Mouse (Mus musculus): ENCODE data around the gene Kcnd1. TPM values are rescaled to one million over a fixed set of nuclear protein-coding genes. Genes with fewer than 3 reads are reported as not detected.
A peak's percentile ranks its signal among the peaks of the same experiment; 100 is the strongest.

Kcnd1 gene
- polyA plus RNA-seq, 1 experiment from 2014 or later: 0.19 TPM

DNA sequence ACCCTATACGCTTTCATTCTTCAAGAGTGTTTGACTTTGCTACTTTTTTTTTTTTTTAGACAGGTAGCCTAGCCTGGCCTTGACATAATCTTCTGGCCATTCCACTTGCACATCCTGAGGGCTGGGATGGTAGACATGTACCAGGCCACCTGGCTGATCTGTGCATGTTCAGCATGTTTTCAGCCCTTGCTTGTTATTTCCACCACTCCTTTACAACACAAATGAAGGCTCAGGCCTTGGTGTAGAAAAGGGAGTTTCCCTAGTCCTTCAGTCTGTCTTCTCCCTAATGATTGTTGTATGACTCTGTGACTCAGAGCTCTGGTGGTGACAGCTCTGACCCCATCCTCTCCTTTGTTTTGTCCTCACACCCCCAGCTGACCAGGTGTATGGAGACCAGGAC, 45.1 kb downstream of the Kcnd1 start:
- no peak overlapping the region for H3K4me3 ChIP-seq (ENCODE audit: low read depth, low read length)
- no peaks in the 10 kb centered on the region for H3K9me3 ChIP-seq (replicated peaks; ENCODE audit: control insufficient read depth, low read length)
- no peak overlapping the region for H3K4me2 ChIP-seq (ENCODE audit: low read depth, low read length)
- H3K9ac ChIP-seq (ENCODE audit: low read depth, low read length): no peak overlapping the region
- no peak for ATAC-seq (ENCODE audit: low read depth)
- H3K4me1 ChIP-seq (ENCODE audit: control insufficient read depth, low read depth, low read length): no peaks in the 10 kb centered on the region; the same call in 1 of the 2 replicates
- no peak overlapping the region for H3K27ac ChIP-seq (ENCODE audit: low read length)
- peaks cover 13% of the 10 kb centered on the region for H3K36me3 ChIP-seq (ENCODE audit: control insufficient read depth, insufficient read depth)
- 81% methylated on average over 1 of the region's 1 CpGs for WGBS (ENCODE audit: insufficient replicate concordance)
- no peaks in the 10 kb centered on the region for H3K27me3 ChIP-seq (ENCODE audit: control insufficient read depth, insufficient read depth, low read depth, low read length)

DNA sequence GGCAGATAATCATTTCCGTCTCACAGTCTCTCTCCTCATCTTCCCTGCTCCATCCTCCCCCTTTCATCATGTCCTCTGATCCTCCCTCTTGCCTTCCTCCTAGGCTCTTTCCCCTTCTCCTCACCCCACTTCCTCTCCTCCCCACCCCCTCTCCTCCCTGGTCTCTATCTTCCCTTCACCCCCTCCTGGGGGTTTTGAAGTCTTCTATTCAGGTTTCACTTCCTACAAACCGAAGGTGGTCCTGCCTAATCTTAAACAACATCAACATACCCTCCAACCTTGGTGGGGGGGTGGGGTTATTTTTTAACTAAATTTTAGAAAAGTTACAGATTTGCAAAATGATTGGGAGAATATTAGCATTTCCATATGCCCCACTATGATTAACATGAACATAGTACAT, 46.4 kb downstream of the Kcnd1 start:
- Histone ChIP-seq H3K36me3 (ENCODE audit: control insufficient read depth, insufficient read depth) (peaks cover 22% of the 10 kb centered on the region), H3K27ac (ENCODE audit: low read length) (no peak overlapping the region), H3K4me1 (ENCODE audit: control insufficient read depth, low read depth, low read length) (no peaks in the 10 kb centered on the region; the same call in 1 of the 2 replicates), H3K4me3 (ENCODE audit: low read depth, low read length) (no peak overlapping the region), H3K27me3 (ENCODE audit: control insufficient read depth, insufficient read depth, low read depth, low read length) (no peaks in the 10 kb centered on the region), H3K9ac (ENCODE audit: low read depth, low read length) (no peak overlapping the region), H3K4me2 (ENCODE audit: low read depth, low read length) (no peak overlapping the region), H3K9me3 (replicated peaks; ENCODE audit: control insufficient read depth, low read length) (no peaks in the 10 kb centered on the region)
- 44% methylated on average over 2 of the region's 2 CpGs for WGBS (ENCODE audit: insufficient replicate concordance)
- no peak for ATAC-seq (ENCODE audit: low read depth)

DNA sequence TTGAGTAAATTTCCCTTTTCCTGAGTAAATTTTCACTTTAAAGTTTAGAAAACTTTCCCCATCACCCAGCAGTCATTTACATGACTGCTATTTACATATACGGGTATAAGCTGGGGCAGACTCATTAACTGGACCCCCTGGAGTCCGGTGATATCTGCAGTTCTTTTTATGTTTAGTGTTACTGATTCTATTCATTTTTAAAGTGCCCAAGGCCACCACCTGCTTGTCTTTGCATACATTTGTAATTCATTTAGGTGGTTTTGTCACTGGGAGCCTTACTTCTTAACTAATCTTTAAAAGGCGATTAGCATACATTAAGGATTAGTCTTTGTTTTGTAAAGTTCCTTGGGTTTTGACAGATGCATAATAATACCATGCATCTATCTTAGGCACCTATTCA, 47.7 kb downstream of the Kcnd1 start:
- H3K27me3 ChIP-seq (ENCODE audit: control insufficient read depth, insufficient read depth, low read depth, low read length): no peaks in the 10 kb centered on the region
- H3K36me3 ChIP-seq (ENCODE audit: control insufficient read depth, insufficient read depth): peaks cover 34% of the 10 kb centered on the region
- no peak overlapping the region for H3K9ac ChIP-seq (ENCODE audit: low read depth, low read length)
- WGBS (ENCODE audit: insufficient replicate concordance): 68% methylated on average over 3 of the region's 3 CpGs
- H3K4me3 ChIP-seq (ENCODE audit: low read depth, low read length): no peak overlapping the region
- no peak overlapping the region for H3K27ac ChIP-seq (ENCODE audit: low read length)
- H3K4me1 ChIP-seq (ENCODE audit: control insufficient read depth, low read depth, low read length): no peaks in the 10 kb centered on the region; the same call in 1 of the 2 replicates
- H3K9me3 ChIP-seq (replicated peaks; ENCODE audit: control insufficient read depth, low read length): no peaks in the 10 kb centered on the region
- no peak for ATAC-seq (ENCODE audit: low read depth)
- H3K4me2 ChIP-seq (ENCODE audit: low read depth, low read length): no peak overlapping the region

DNA sequence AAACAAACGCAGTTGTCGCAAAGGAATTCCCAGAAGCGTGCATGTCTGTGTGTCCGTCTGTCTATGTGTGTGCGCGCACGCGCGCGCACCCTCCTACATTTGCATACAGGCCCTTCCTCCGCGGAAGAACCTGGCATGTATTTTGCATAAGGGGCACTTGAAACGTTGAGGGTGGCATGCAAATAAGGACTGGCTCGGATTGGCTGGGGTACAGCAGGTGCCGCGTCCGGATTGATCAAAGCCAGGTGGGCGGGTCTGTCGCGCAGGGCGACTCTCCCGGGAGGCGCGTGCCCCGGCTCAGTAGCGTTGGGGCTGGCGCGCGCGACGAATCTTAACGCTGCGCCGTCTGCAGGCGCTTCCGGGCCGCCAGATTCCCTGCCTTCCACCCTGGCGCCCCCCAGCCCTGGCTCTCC, 55.9 kb downstream of the Kcnd1 start, which contains the start of gene Pim2:
TSS of gene Pim2 (plus strand) at position 256 of the 413 bp plus-strand sequence.
- Histone ChIP-seq H3K27ac (ENCODE audit: low read length) (no peak within 1 kb of the TSS), H3K4me3 (ENCODE audit: low read depth, low read length) (peak within 1 kb of the TSS; percentile 57), H3K9ac (ENCODE audit: low read depth, low read length) (peak within 1 kb of the TSS; percentile 46; the same call in 1 of the 2 replicates), H3K4me2 (ENCODE audit: low read depth, low read length) (peak within 1 kb of the TSS; percentile 89), H3K9me3 (replicated peaks; ENCODE audit: control insufficient read depth, low read length) (no peaks in the 10 kb centered on the region), H3K4me1 (ENCODE audit: control insufficient read depth, low read depth, low read length) (peaks cover 15% of the 10 kb centered on the region), H3K36me3 (ENCODE audit: control insufficient read depth, insufficient read depth) (peaks cover 24% of the 10 kb centered on the region), H3K27me3 (ENCODE audit: control insufficient read depth, insufficient read depth, low read depth, low read length) (peaks cover 2% of the 10 kb centered on the region; the same call in 1 of the 2 replicates)
- 9% methylated on average over 38 of the region's 38 CpGs for WGBS (ENCODE audit: insufficient replicate concordance)
- peak; percentile 97 for ATAC-seq (ENCODE audit: low read depth)

DNA sequence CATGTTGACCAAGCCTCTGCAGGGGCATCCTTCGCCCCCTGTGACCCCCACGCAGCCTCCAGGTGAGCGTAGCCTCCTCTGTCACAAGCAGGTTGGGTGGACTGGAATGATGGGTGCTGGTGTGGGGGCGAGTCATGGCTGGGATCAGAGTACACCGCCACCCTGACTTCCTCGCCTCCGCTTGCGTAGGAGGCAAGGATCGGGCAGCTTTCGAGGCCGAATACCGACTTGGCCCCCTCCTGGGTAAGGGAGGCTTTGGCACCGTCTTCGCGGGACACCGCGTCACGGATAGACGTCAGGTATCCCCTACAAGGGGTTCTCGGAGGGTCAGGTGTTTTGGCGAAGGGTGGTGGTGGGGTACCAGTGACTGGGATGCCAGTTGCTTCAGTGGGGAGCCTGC, 56.4 kb downstream of the Kcnd1 start:
- no peak overlapping the region for H3K27ac ChIP-seq (ENCODE audit: low read length)
- 18% methylated on average over 21 of the region's 21 CpGs for WGBS (ENCODE audit: insufficient replicate concordance)
- H3K9ac ChIP-seq (ENCODE audit: low read depth, low read length): peak overlapping the region; percentile 46; the same call in 1 of the 2 replicates
- peak overlapping the region; percentile 89 for H3K4me2 ChIP-seq (ENCODE audit: low read depth, low read length)
- peaks cover 15% of the 10 kb centered on the region for H3K4me1 ChIP-seq (ENCODE audit: control insufficient read depth, low read depth, low read length)
- H3K27me3 ChIP-seq (ENCODE audit: control insufficient read depth, insufficient read depth, low read depth, low read length): peaks cover 2% of the 10 kb centered on the region; the same call in 1 of the 2 replicates
- no peak for ATAC-seq (ENCODE audit: low read depth)
- H3K9me3 ChIP-seq (replicated peaks; ENCODE audit: control insufficient read depth, low read length): no peaks in the 10 kb centered on the region
- peaks cover 19% of the 10 kb centered on the region for H3K36me3 ChIP-seq (ENCODE audit: control insufficient read depth, insufficient read depth)
- H3K4me3 ChIP-seq (ENCODE audit: low read depth, low read length): peak overlapping the region; percentile 57

DNA sequence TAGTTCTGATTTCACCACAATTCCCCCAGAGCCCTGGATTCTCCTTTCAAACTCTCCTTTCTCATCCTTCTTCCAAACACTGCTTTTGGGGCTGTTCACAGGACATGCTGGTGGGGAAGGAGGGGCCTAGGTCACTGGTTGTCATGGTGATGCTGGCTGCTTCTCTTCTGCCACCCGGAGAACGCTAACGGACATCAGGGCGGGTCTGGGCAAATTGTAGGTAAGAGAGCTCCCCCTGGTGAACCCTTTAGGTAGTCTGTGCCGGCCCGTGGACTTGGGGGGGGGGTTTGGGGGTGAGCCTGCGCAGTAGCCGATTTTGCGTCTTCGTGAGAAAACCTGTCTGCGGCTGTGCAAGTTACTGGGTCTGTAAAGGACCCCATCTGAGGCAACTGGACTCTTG, 57.7 kb downstream of the Kcnd1 start:
- no peak overlapping the region for H3K4me3 ChIP-seq (ENCODE audit: low read depth, low read length)
- peaks cover 2% of the 10 kb centered on the region; the same call in 1 of the 2 replicates for H3K27me3 ChIP-seq (ENCODE audit: control insufficient read depth, insufficient read depth, low read depth, low read length)
- ATAC-seq (ENCODE audit: low read depth): no peak
- H3K4me1 ChIP-seq (ENCODE audit: control insufficient read depth, low read depth, low read length): peaks cover 15% of the 10 kb centered on the region
- 10% methylated on average over 11 of the region's 11 CpGs for WGBS (ENCODE audit: insufficient replicate concordance)
- 0 out of 2 replicates have a peak overlapping the region, but pooled peaks have one; percentile 24 for H3K4me2 ChIP-seq (ENCODE audit: low read depth, low read length)
- peaks cover 6% of the 10 kb centered on the region for H3K36me3 ChIP-seq (ENCODE audit: control insufficient read depth, insufficient read depth)
- H3K9me3 ChIP-seq (replicated peaks; ENCODE audit: control insufficient read depth, low read length): no peaks in the 10 kb centered on the region
- no peak overlapping the region for H3K27ac ChIP-seq (ENCODE audit: low read length)
- H3K9ac ChIP-seq (ENCODE audit: low read depth, low read length): no peak overlapping the region

DNA sequence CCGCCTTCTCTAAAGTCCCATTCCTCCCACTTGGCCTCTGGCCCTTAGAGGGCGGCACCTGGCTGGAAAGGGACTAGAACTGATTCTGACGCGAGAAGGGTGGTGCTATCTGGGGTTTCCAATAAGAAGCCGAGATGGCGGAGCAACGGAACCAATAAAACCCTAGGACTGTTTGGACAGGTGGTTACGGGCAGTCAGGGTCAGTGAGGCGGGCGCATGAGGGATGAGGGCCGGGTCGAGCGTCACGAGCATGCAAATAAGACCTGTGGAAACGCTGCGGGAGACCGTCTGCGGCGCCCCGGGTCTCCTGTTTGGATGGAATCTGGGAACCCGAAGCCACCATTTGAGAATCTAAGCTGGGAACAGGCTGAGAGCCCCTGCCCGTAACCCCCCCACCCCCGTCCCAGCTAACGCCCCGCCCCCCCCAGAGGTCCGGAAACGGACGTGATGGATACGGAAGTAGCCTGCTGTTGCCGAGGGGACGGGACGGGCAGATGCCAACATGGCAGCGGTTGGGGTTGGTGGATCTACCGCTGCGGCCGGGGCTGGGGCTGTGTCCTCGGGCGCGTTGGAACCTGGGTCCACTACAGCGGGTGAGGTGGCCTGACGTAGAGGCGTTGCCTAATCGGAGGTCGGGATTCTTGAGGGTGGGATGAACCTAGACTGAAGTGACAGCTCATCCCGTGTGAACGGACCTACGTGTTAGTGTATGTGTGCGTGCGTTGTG, 61.9 kb downstream of the Kcnd1 start, which contains the start of gene Slc35a2:
TSS of gene Slc35a2 (plus strand) at position 188 of the 727 bp plus-strand sequence.
- H3K4me3 ChIP-seq (ENCODE audit: low read depth, low read length): peak within 1 kb of the TSS; percentile 75
- 12% methylated on average over 49 of the region's 49 CpGs for WGBS (ENCODE audit: insufficient replicate concordance)
- H3K4me2 ChIP-seq (ENCODE audit: low read depth, low read length): peak within 1 kb of the TSS; percentile 52
- H3K9ac ChIP-seq (ENCODE audit: low read depth, low read length): peak within 1 kb of the TSS; percentile 61
- ATAC-seq (ENCODE audit: low read depth): peak; percentile 93
- no peaks in the 10 kb centered on the region for H3K27me3 ChIP-seq (ENCODE audit: control insufficient read depth, insufficient read depth, low read depth, low read length)
- peaks cover 6% of the 10 kb centered on the region for H3K4me1 ChIP-seq (ENCODE audit: control insufficient read depth, low read depth, low read length)
- peak within 1 kb of the TSS; percentile 71 for H3K27ac ChIP-seq (ENCODE audit: low read length)
- no peaks in the 10 kb centered on the region for H3K36me3 ChIP-seq (ENCODE audit: control insufficient read depth, insufficient read depth)
- no peaks in the 10 kb centered on the region for H3K9me3 ChIP-seq (replicated peaks; ENCODE audit: control insufficient read depth, low read length)
